Comparison of ENCODE assay signal across 12 mouse cellular contexts in the genomic region with DNA sequence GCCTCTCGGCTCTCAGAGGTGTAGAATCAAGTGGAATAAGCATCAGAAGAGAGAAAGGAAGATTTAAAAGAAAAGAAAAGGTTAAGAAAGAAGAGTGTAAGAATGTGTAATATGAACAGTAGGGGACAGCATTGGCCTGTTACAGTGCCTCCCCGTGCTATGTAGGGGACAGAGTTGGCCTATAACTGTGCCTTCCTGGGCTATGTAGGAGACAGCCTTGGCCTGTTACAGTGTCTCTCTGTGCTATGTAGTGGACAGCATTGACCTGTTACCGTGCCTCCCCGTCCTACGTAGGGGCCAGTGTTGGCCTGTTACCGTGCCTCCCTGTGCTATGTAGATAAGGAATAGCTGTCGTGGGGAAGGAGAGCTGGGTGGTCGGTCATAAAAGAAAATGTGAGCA. TPM values are rescaled to one million over a fixed set of nuclear protein-coding genes. Genes with fewer than 3 reads are reported as not detected.
A peak's percentile ranks its signal among the peaks of the same experiment; 100 is the strongest.
DNase-seq lines count a peak whose midpoint lies in the region; ATAC-seq and TF ChIP-seq lines count a peak whose summit lies in the region.
"Had no signal": no experiment of that assay in that cellular context is flagged by ENCODE, and none has a peak within 500 bp of the region (broad histone marks: within the 10 kb centered on the region; RNA-seq: fewer than 3 reads in every experiment).

No protein-coding gene starts in this region.

- no peak for TF ChIP-seq POLR2A in testis, adult 2 months (IDR thresholded peaks at IDR 0.05; ENCODE audit: control insufficient read depth, low read depth, low read length)

- H3K27ac ChIP-seq in forebrain, embryonic 16.5 days (ENCODE audit: low read length), result no peak overlapping the region
- no peak overlapping the region for H3K27ac ChIP-seq in forebrain, embryonic 14.5 days (ENCODE audit: low read depth, low read length)
- no peak overlapping the region for H3K27ac ChIP-seq in hindbrain, postnatal 0 days
- no peak overlapping the region for H3K27ac ChIP-seq in hindbrain, embryonic 12.5 days
- no peak overlapping the region for H3K27ac ChIP-seq in testis, adult 2 months (ENCODE audit: control insufficient read depth, insufficient read depth, low read depth, low read length)
- H3K27ac ChIP-seq: neural tube, embryonic 15.5 days had no signal

- no peak for DNase-seq in forebrain, embryonic 14.5 days (ENCODE audit: low spot score)
- DNase-seq in hindbrain, postnatal 0 days (ENCODE audit: low spot score), result no peak
- no peak for DNase-seq in testis, postnatal 14 days (ENCODE audit: low spot score)
- DNase-seq in skeletal muscle tissue, adult 2 months (ENCODE audit: low read depth, low spot score), result peak; percentile 48
- DNase-seq in cerebellum, adult 11 months, result no peak
- DNase-seq: gastrocnemius, postnatal 36 days; left cerebral cortex, postnatal 4 days; lung, postnatal 10 days had no signal

- peak; percentile 54 for TF ChIP-seq CTCF in hindbrain, postnatal 0 days (IDR thresholded peaks at IDR 0.05; ENCODE audit: low read depth)
- peak; percentile 12; the same call in 1 of the 2 replicates for TF ChIP-seq CTCF in testis, adult 2 months (IDR thresholded peaks at IDR 0.05; ENCODE audit: control insufficient read depth, insufficient read depth, insufficient replicate concordance, low read depth, low read length)

- H3K4me3 ChIP-seq in forebrain, embryonic 16.5 days (replicated peaks; ENCODE audit: low read length), result no peak overlapping the region
- H3K4me3 ChIP-seq in forebrain, embryonic 14.5 days (ENCODE audit: low read depth, low read length), result no peak overlapping the region
- H3K4me3 ChIP-seq in hindbrain, postnatal 0 days (ENCODE audit: low read length), result no peak overlapping the region
- no peak overlapping the region for H3K4me3 ChIP-seq in hindbrain, embryonic 12.5 days
- no peak overlapping the region for H3K4me3 ChIP-seq in testis, adult 2 months (ENCODE audit: control insufficient read depth, low read depth, low read length)
- H3K4me3 ChIP-seq: neural tube, embryonic 15.5 days had no signal

- H3K27me3 ChIP-seq in forebrain, embryonic 16.5 days (replicated peaks; ENCODE audit: control insufficient read depth, insufficient read depth, low read length), result no peaks in the 10 kb centered on the region
- no peaks in the 10 kb centered on the region for H3K27me3 ChIP-seq in forebrain, embryonic 14.5 days (replicated peaks; ENCODE audit: control insufficient read depth, insufficient read depth, low read length)
- no peaks in the 10 kb centered on the region for H3K27me3 ChIP-seq in hindbrain, postnatal 0 days (ENCODE audit: insufficient read depth, low read length)
- no peaks in the 10 kb centered on the region for H3K27me3 ChIP-seq in hindbrain, embryonic 12.5 days
- H3K27me3 ChIP-seq in testis, adult 2 months (ENCODE audit: control insufficient read depth, insufficient read depth, low read length), result no peaks in the 10 kb centered on the region
- H3K27me3 ChIP-seq: neural tube, embryonic 15.5 days had no signal

- peaks cover 20% of the 10 kb centered on the region for H3K4me1 ChIP-seq in forebrain, embryonic 16.5 days (replicated peaks; ENCODE audit: control insufficient read depth, insufficient read depth, low read length)
- peaks cover 2% of the 10 kb centered on the region; the same call in 1 of the 2 replicates for H3K4me1 ChIP-seq in forebrain, embryonic 14.5 days (ENCODE audit: control insufficient read depth, insufficient read depth, low read length)
- no peaks in the 10 kb centered on the region for H3K4me1 ChIP-seq in hindbrain, postnatal 0 days (ENCODE audit: insufficient read depth, low read length)
- no peaks in the 10 kb centered on the region for H3K4me1 ChIP-seq in hindbrain, embryonic 12.5 days
- H3K4me1 ChIP-seq in testis, adult 2 months (ENCODE audit: control insufficient read depth, insufficient read depth, low read length), result no peaks in the 10 kb centered on the region; the same call in 1 of the 2 replicates
- H3K4me1 ChIP-seq: neural tube, embryonic 15.5 days had no signal

- no peaks in the 10 kb centered on the region for H3K9me3 ChIP-seq in forebrain, embryonic 16.5 days (ENCODE audit: control insufficient read depth, low read length)
- H3K9me3 ChIP-seq in forebrain, embryonic 14.5 days (replicated peaks; ENCODE audit: control insufficient read depth, low read length), result no peaks in the 10 kb centered on the region
- no peaks in the 10 kb centered on the region for H3K9me3 ChIP-seq in hindbrain, postnatal 0 days (ENCODE audit: low read length)
- H3K9me3 ChIP-seq in hindbrain, embryonic 12.5 days (replicated peaks), result no peaks in the 10 kb centered on the region
- H3K9me3 ChIP-seq: neural tube, embryonic 15.5 days had no signal

- no peak overlapping the region for H3K4me2 ChIP-seq in forebrain, embryonic 16.5 days (ENCODE audit: low read length)
- no peak overlapping the region for H3K4me2 ChIP-seq in forebrain, embryonic 14.5 days (ENCODE audit: low read length)
- H3K4me2 ChIP-seq in hindbrain, postnatal 0 days (ENCODE audit: low read depth, low read length), result no peak overlapping the region
- H3K4me2 ChIP-seq in hindbrain, embryonic 12.5 days (replicated peaks), result no peak overlapping the region
- H3K4me2 ChIP-seq: neural tube, embryonic 15.5 days had no signal

- peaks cover 40% of the 10 kb centered on the region for H3K36me3 ChIP-seq in forebrain, embryonic 16.5 days (ENCODE audit: control insufficient read depth, insufficient read depth)
- peaks cover 91% of the 10 kb centered on the region for H3K36me3 ChIP-seq in forebrain, embryonic 14.5 days (ENCODE audit: control insufficient read depth, insufficient read depth, low read length)
- peaks cover 60% of the 10 kb centered on the region for H3K36me3 ChIP-seq in hindbrain, postnatal 0 days (ENCODE audit: insufficient read depth, low read length)
- H3K36me3 ChIP-seq in hindbrain, embryonic 12.5 days, result peaks cover 95% of the 10 kb centered on the region
- H3K36me3 ChIP-seq in testis, adult 2 months (ENCODE audit: control insufficient read depth, insufficient read depth, low read length), result peaks cover 2% of the 10 kb centered on the region

- peak; percentile 39; the same call in 1 of the 2 replicates for ATAC-seq in forebrain, embryonic 16.5 days
- ATAC-seq in forebrain, embryonic 14.5 days, result no peak
- ATAC-seq in hindbrain, postnatal 0 days, result no peak
- no peak for ATAC-seq in hindbrain, embryonic 12.5 days (ENCODE audit: low FRiP score)

- 90% methylated on average over 8 of the region's 8 CpGs for WGBS in forebrain, embryonic 16.5 days
- 94% methylated on average over 8 of the region's 8 CpGs for WGBS in forebrain, embryonic 14.5 days
- WGBS in hindbrain, postnatal 0 days, result 84% methylated on average over 8 of the region's 8 CpGs
- WGBS in hindbrain, embryonic 12.5 days, result 87% methylated on average over 8 of the region's 8 CpGs

- no peak overlapping the region for H3K9ac ChIP-seq in forebrain, embryonic 16.5 days (replicated peaks; ENCODE audit: low read depth, low read length)
- H3K9ac ChIP-seq in forebrain, embryonic 14.5 days (ENCODE audit: low read length), result no peak overlapping the region
- no peak overlapping the region for H3K9ac ChIP-seq in hindbrain, postnatal 0 days (replicated peaks; ENCODE audit: low read length)
- no peak overlapping the region for H3K9ac ChIP-seq in hindbrain, embryonic 12.5 days
- H3K9ac ChIP-seq: neural tube, embryonic 15.5 days had no signal

RNA-seq across cellular contexts. Expression of a gene that starts 23.5 kb away (rescaled TPM):
- polyA plus RNA-seq in forebrain, embryonic 16.5 days (2015; fragmentation: Nextera tagmentation; extraction: Ambion mirVana), result 52.8 and 52.9 TPM in 2 replicates
- 36.0 and 45.3 TPM in 2 replicates for polyA plus RNA-seq in forebrain, embryonic 14.5 days (2014; fragmentation: Nextera tagmentation; extraction: Ambion mirVana)
- 36.8 and 40.8 TPM in 2 replicates for total RNA-seq in hindbrain, postnatal 0 days (2014; rRNA removed)
- 29.4 and 31.7 TPM in 2 replicates for polyA plus RNA-seq in hindbrain, postnatal 0 days (2015; fragmentation: Nextera tagmentation; extraction: Ambion mirVana)
- polyA plus RNA-seq in hindbrain, embryonic 12.5 days (2016; fragmentation: Nextera tagmentation; extraction: Ambion mirVana), result 41.6 and 44.6 TPM in 2 replicates
- polyA plus RNA-seq in testis, adult 2 months (2012; rRNA removed), result 16.5 and 16.8 TPM in 2 replicates

RNA-seq across cellular contexts. Expression of a gene that starts 42.9 kb away (rescaled TPM):
- 28.9 and 30.7 TPM in 2 replicates for polyA plus RNA-seq in forebrain, embryonic 16.5 days (2015; fragmentation: Nextera tagmentation; extraction: Ambion mirVana)
- polyA plus RNA-seq in forebrain, embryonic 14.5 days (2014; fragmentation: Nextera tagmentation; extraction: Ambion mirVana), result 24.3 and 29.4 TPM in 2 replicates
- 34.3 and 44.2 TPM in 2 replicates for total RNA-seq in hindbrain, postnatal 0 days (2014; rRNA removed)
- 10.1 and 10.9 TPM in 2 replicates for polyA plus RNA-seq in hindbrain, postnatal 0 days (2015; fragmentation: Nextera tagmentation; extraction: Ambion mirVana)
- polyA plus RNA-seq in hindbrain, embryonic 12.5 days (2016; fragmentation: Nextera tagmentation; extraction: Ambion mirVana), result 61.9 and 65.5 TPM in 2 replicates
- polyA plus RNA-seq in testis, adult 2 months (2012; rRNA removed), result 0.78 and 1.2 TPM in 2 replicates
